Mouse (Mus musculus): ENCODE measurements around the gene Nmnat2.

Gene Nmnat2

GRCm38 (mm10) chr1:153125287-153126275 lies 170.8 kb downstream of the Nmnat2 start:
- DNase-seq (ENCODE audit: low spot score in 2 of 2) = no peak

GRCm38 (mm10) chr1:153126491-153127381 lies 171.9 kb downstream of the Nmnat2 start:
- DNase-seq (ENCODE audit: low spot score in 2 of 2) = no peak

GRCm38 (mm10) chr1:153127622-153128021 lies 172.8 kb downstream of the Nmnat2 start:
- no peak for DNase-seq (ENCODE audit: low spot score in 2 of 2)

- DNase-seq (ENCODE audit: low spot score in 2 of 2) = no peak
Measured at GRCm38 (mm10) chr1:153128780-153129179, 174.0 kb downstream of the Nmnat2 start.

GRCm38 (mm10) chr1:153129992-153130713 lies 175.4 kb downstream of the Nmnat2 start:
- DNase-seq (ENCODE audit: low spot score in 2 of 2) = no peak

- DNase-seq (ENCODE audit: low spot score in 2 of 2) = no peak
Measured at GRCm38 (mm10) chr1:153133865-153134781, 179.3 kb downstream of the Nmnat2 start.

- DNase-seq (ENCODE audit: low spot score in 2 of 2) = no peak
Measured at GRCm38 (mm10) chr1:153136647-153137046, 181.9 kb downstream of the Nmnat2 start.

GRCm38 (mm10) chr1:153138486-153138885 lies 183.7 kb downstream of the Nmnat2 start:
- no peak for DNase-seq (ENCODE audit: low spot score in 2 of 2)

GRCm38 (mm10) chr1:153139635-153140034 lies 184.8 kb downstream of the Nmnat2 start:
- no peak for DNase-seq (ENCODE audit: low spot score in 2 of 2)

GRCm38 (mm10) chr1:153140265-153140664 lies 185.5 kb downstream of the Nmnat2 start:
- no peak for DNase-seq (ENCODE audit: low spot score in 2 of 2)

GRCm38 (mm10) chr1:153140747-153141228 lies 186.0 kb downstream of the Nmnat2 start:
- no peak for DNase-seq (ENCODE audit: low spot score in 2 of 2)

- DNase-seq (ENCODE audit: low spot score in 2 of 2) = no peak
Measured at GRCm38 (mm10) chr1:153144021-153144420, 189.2 kb downstream of the Nmnat2 start.

- DNase-seq (ENCODE audit: low spot score in 2 of 2) = no peak
Measured at GRCm38 (mm10) chr1:153145791-153146190, 191.0 kb downstream of the Nmnat2 start.

- no peak for DNase-seq (ENCODE audit: low spot score in 2 of 2)
Measured at GRCm38 (mm10) chr1:153152594-153152993, 197.8 kb downstream of the Nmnat2 start.

GRCm38 (mm10) chr1:153153619-153154137 lies 198.9 kb downstream of the Nmnat2 start:
- no peak for DNase-seq (ENCODE audit: low spot score in 2 of 2)

- DNase-seq (ENCODE audit: low spot score in 2 of 2) = no peak
Measured at GRCm38 (mm10) chr1:153155364-153155763, 200.6 kb downstream of the Nmnat2 start.

- no peak for DNase-seq (ENCODE audit: low spot score in 2 of 2)
Measured at GRCm38 (mm10) chr1:153157021-153157623, 202.3 kb downstream of the Nmnat2 start.

- no peak for DNase-seq (ENCODE audit: low spot score in 2 of 2)
Measured at GRCm38 (mm10) chr1:153159137-153159536, 204.3 kb downstream of the Nmnat2 start.

- DNase-seq (ENCODE audit: low spot score in 2 of 2) = no peak
Measured at GRCm38 (mm10) chr1:153163831-153164230, 209.0 kb downstream of the Nmnat2 start.

- no peak for DNase-seq (ENCODE audit: low spot score in 2 of 2)
Measured at GRCm38 (mm10) chr1:153168293-153168692, 213.5 kb downstream of the Nmnat2 start.

Measured in spleen, postnatal 14 days (tissue).